Mouse (Mus musculus) left cerebral cortex, adult 2 months (tissue): ENCODE data around the gene Ccin. TPM values are rescaled to one million over a fixed set of nuclear protein-coding genes. Genes with fewer than 3 reads are reported as not detected.

Experiments used
- DNase-seq, 2 experiments: peaks; one replicate each; pipeline ENCODE4 v3.0.0; 2021 to 2022; ENCODE audit warnings: low spot score in 2 of 2, mixed read lengths in 1 of 2; ENCODE audit errors: extremely low spot score in 1 of 2
- H3K27ac ChIP-seq: fragments of 200-600 bp; 2 replicates; pipeline ENCODE4 v1.8.1; 2022
- H3K4me3 ChIP-seq: fragments of 200-600 bp; 2 replicates; pipeline ENCODE4 v1.8.1; 2022
- CTCF ChIP-seq: fragments of 200-600 bp; IDR thresholded peaks from 2 replicates; pipeline ENCODE4 v1.8.1; 2022; ENCODE audit warnings: antibody characterized with exemption, mild to moderate bottlenecking, moderate library complexity
- intact Hi-C: fragments of 180-260 bp; cut with DNase I; formaldehyde crosslinking; loops from one replicate; pipeline ENCODE4 v1.15.1; 2025
- total RNA-seq, 2 experiments: library from RNA; stranded (reverse); gene quantifications; 2 replicates each; pipeline ENCODE4 v1.2.3; 2021

Ccin gene
- total RNA-seq, 2 experiments from 2014 or later = not detected

- intact Hi-C loops = no loop called here
- no peak within 1 kb of the TSS for H3K4me3 ChIP-seq
- no peak for DNase-seq
- no peak within 1 kb of the TSS for H3K27ac ChIP-seq
- TF ChIP-seq CTCF = no peak
Measured at GRCm38 (mm10) chr4:44004126-44004525, 20.8 kb downstream of the Ccin start, which contains the start of gene Clta. TSS of gene Clta (plus strand) at chr4:44004452.

- no peak for TF ChIP-seq CTCF
- intact Hi-C loops = no loop called here
- no peak for DNase-seq
- Histone ChIP-seq H3K27ac (no peak overlapping the region), H3K4me3 (no peak overlapping the region)
Measured at GRCm38 (mm10) chr4:44004623-44005409, 21.5 kb downstream of the Ccin start.

- no peak overlapping the region for H3K4me3 ChIP-seq
- H3K27ac ChIP-seq = no peak overlapping the region
- DNase-seq = no peak
- peak; percentile 21 for TF ChIP-seq CTCF
- intact Hi-C loops = no loop called here
Measured at GRCm38 (mm10) chr4:44010176-44010575, 26.9 kb downstream of the Ccin start.

GRCm38 (mm10) chr4:44010893-44011292, 27.6 kb downstream of the Ccin start:
- TF ChIP-seq CTCF = no peak
- Histone ChIP-seq H3K27ac (no peak overlapping the region), H3K4me3 (no peak overlapping the region)
- intact Hi-C loops = no loop called here
- DNase-seq = no peak

- no peak for DNase-seq
- H3K4me3 ChIP-seq = peak overlapping the region; percentile 83
- TF ChIP-seq CTCF = no peak
- intact Hi-C loops = no loop called here
- peak overlapping the region; percentile 82 for H3K27ac ChIP-seq
Measured at GRCm38 (mm10) chr4:44011799-44012198, 28.5 kb downstream of the Ccin start.

GRCm38 (mm10) chr4:44012376-44013367, 29.4 kb downstream of the Ccin start:
- intact Hi-C loops = no loop called here
- H3K27ac ChIP-seq = peak overlapping the region; percentile 90
- peak overlapping the region; percentile 83 for H3K4me3 ChIP-seq
- peak; percentile 88 to 92 for DNase-seq
- no peak for TF ChIP-seq CTCF

GRCm38 (mm10) chr4:44013391-44014070, 30.2 kb downstream of the Ccin start:
- Histone ChIP-seq H3K4me3 (peak overlapping the region; percentile 83), H3K27ac (no peak overlapping the region)
- no peak for TF ChIP-seq CTCF
- intact Hi-C loops = no loop called here
- DNase-seq = no peak

- no peak for TF ChIP-seq CTCF
- Histone ChIP-seq H3K4me3 (no peak overlapping the region), H3K27ac (no peak overlapping the region)
- DNase-seq = no peak
- intact Hi-C loops = no loop called here
Measured at GRCm38 (mm10) chr4:44016071-44016470, 32.8 kb downstream of the Ccin start.

- intact Hi-C loops = no loop called here
- no peak for DNase-seq
- H3K4me3 ChIP-seq = no peak overlapping the region
- H3K27ac ChIP-seq = no peak overlapping the region
- TF ChIP-seq CTCF = no peak
Measured at GRCm38 (mm10) chr4:44016791-44017190, 33.5 kb downstream of the Ccin start.

GRCm38 (mm10) chr4:44022323-44022722, 39.0 kb downstream of the Ccin start:
- no peak overlapping the region for H3K27ac ChIP-seq
- H3K4me3 ChIP-seq = no peak overlapping the region
- no peak for TF ChIP-seq CTCF
- intact Hi-C loops = no loop called here
- DNase-seq = peak in 1 of 2 experiments; percentile 6

GRCm38 (mm10) chr4:44022766-44023165, 39.5 kb downstream of the Ccin start:
- DNase-seq = peak; percentile 5 to 6
- no peak for TF ChIP-seq CTCF
- H3K27ac ChIP-seq = no peak overlapping the region
- H3K4me3 ChIP-seq = no peak overlapping the region
- intact Hi-C loops = no loop called here
